Mouse (Mus musculus) fat pad, adult 2 months (tissue): ENCODE measurements around the gene Draxin.

Experiments
- DNase-seq: peaks from one replicate; pipeline ENCODE4 v3.0.0-alpha.2; 2011; ENCODE audit warnings: low read depth, low spot score; ENCODE audit errors: extremely low read depth

Gene Draxin

GRCm38 (mm10) chr4:148085131-148085906, 45.2 kb downstream of the Draxin start:
- DNase-seq, result no peak

GRCm38 (mm10) chr4:148084261-148084714, 46.2 kb downstream of the Draxin start:
- no peak for DNase-seq

DNA sequence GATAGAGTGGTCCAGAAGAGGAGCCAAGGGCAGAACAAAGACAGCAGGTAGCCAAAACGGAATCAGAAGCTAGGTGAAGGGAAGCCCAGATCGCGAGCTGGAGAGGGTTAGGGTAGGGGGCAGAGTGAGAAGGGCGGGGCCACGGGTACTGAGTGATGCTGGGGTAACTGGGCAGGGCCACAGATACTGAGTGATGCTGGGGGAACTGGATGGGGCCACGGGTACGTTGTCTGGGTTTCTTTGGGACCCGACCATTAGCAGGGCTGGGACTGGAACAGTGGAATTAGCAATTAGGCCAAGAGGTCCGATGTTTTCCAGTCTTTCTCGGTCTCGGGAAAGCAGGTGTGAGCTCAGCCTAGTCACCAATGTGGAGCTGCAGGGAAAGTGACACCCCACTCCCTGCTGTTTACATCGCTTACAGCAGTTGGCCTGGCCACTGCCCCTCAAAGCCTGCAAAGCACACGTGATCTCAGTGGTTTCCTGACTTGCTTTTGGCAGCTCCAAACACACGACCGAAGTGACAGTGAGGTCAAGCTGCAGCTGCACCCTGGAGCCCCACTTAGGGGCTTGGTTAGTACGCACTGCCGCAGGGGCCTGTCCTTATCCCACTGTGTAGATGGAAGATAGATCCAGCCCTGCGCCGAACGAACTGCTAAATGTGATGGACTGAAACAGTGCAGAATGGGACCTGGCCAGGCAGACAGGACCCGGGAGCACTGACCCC, 47.2 kb downstream of the Draxin start:
- no peak for DNase-seq

DNA sequence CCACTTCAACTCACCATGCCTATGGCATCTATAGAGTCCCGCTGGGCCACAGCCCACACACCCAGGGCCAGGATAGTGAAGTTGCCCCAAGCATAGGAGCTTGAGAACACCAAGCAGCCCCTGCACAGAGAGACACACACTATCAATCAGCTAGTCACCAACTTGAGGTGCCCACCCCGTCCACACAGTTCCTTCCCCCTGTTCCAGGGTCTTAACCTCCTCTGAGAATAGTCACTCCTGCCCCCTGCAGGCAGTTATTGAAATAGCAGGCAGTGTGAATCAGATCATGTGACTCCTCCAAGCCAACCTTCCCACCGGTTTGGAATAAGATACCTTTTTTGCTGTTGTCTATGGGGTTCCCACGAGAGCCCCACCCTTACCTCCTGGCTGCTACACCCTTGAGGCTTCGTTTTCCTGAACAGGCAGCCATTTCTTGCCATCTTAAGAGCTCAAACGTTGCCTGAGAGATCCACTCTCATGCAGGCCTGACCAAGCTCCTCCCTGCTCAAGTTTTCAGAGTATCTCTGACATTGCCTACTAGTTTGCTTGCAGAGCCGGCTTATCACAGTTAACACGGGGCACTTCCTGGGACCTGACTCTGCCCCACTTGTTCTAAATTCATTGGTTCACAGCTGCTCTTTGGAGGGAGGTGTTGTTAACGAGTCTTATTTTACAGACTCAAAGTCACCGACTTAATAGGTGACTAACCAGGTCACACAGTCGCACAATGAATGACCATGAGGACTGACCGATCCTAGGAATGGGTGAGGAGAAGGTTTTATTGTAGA, 48.0 kb downstream of the Draxin start:
- DNase-seq, result no peak

- DNase-seq, result no peak
These were observed 49.3 kb downstream of the Draxin start for GRCm38 (mm10) chr4:148081201-148081600.

- DNase-seq, result no peak
These were observed 49.9 kb downstream of the Draxin start for GRCm38 (mm10) chr4:148080597-148080973.

- DNase-seq, result no peak
These were observed 50.4 kb downstream of the Draxin start for GRCm38 (mm10) chr4:148079944-148080596.

DNA sequence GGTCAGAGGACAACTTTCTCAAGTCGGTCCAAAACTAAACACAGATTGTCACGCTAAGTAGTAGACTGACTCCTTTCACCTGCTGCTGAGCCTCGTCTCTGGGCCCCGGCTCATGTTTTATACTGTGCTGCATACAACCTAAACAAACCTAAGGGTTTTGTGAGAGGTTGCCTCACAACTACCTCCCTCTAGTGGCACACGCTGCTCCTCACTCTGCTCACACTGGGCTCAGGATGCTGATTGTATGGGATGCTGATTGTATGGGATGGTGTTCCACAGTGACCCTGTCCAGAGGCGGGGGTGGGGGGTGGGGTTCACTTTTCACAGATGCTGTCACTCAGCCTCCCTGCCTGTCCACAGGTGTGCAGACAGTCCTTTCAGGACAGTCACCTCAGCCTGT, 51.3 kb downstream of the Draxin start:
- DNase-seq, result no peak

DNA sequence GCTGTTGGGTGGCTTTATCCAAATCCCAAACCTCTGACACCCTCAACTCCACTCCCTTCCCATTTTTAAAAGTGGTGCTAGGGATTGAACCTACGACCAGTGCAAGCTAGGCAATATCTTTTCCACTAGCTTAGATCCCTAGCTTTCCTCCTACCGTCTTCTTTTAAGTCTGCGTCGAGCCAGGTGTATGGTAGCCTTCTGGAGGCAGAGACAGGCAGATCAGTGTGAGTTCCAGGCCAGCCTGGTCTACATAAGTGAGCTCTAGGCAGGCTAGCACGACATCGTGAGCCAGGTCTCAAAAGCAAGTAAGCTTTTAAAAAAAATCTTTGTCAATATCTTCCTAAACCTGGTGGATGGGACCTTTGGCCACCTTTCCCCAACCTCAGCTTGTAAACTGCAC, 54.6 kb downstream of the Draxin start:
- no peak for DNase-seq

- no peak for DNase-seq
These were observed 55.2 kb downstream of the Draxin start for GRCm38 (mm10) chr4:148075259-148075658.

- DNase-seq, result no peak
These were observed 55.8 kb downstream of the Draxin start for GRCm38 (mm10) chr4:148074521-148075189.

DNA sequence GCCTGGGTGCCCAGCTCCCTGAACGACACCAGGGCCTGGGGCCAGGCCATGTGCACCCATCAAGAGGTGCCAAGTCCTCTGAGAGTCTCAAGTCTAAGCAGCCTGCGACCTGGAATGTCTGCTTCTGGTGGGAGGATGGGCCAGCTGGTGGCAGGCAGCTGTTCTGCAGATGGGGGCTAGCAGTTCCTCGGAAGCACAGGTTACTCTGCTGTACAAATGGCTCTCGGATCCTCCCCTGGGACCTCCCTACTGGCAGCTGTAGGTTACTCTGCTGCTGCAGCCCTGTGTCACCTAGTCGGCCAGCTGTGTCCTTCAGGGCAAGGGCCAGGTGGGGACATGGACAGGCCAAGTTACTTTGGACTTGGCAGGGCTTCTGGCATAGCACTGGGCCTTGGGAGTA, 59.0 kb downstream of the Draxin start:
- no peak for DNase-seq

GRCm38 (mm10) chr4:148069602-148070218, 60.8 kb downstream of the Draxin start:
- no peak for DNase-seq

DNA sequence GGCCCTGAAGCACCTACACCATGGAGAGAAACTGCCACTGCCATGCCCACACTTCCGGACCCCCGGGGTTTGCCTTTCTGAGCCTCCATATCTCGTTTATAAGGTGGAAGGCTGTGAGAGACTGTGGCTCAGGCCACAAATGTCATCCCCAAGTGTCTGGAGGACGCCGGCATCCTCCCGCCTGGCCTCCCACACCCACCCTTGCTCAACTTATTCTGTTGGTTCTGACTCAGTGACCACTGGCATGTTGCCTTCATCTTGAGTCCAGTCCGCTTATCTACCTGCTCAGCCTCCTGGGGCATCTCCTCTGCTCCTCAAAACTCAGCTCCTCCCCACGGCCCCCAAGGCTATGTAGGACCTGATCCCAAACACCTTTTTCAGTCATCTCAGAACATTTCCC, 63.2 kb downstream of the Draxin start:
- no peak for DNase-seq

DNA sequence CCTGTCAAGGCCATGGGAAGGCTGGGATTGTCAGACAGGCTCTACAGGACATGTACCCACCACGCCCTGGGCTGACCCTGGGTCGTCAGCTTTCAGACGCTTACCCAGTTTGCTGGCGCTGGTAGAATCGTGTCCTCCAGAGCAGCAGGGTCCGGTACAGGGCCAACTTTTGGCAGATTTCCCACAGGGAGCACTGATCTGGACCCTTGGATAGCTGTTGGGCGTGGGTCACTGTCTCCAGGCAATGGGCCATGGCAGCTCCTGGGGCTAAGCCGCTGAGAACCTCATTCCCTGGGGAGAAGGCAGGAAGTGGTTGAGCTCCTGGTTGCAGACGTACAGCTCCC, 64.1 kb downstream of the Draxin start:
- no peak for DNase-seq

DNA sequence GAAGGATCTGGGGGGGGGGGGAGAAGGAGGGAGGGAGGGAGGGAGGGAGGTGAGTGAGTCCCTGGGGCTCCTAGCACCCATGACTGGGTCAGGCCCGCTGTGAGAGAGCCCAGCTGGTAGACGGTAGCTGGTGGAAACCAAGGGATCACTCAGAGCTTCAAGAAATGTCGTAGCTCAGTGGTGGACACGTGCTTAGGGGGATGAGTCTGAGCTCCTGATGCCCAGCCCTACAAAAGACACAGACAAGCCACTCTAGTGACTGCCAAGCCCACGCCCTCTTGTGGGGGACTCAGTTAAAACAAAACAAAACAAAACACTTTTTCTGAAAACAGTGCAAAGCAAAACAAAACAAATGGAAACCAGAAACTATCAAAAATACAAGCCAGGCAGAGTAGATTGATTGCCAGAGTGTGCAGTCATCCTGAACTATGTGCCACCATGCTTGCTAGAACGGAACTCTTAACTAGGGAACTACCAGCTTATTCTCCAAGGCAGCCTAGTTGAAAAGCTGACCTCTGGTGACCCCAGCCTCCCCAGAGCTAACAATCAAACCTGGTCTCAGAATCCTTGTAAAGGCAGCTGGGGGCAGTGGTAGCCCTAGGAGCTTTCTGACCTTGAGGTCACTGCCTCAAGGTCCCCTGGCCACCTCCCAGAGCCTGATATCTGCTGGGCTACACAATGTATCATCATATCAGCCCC, 64.6 kb downstream of the Draxin start:
- no peak for DNase-seq

DNA sequence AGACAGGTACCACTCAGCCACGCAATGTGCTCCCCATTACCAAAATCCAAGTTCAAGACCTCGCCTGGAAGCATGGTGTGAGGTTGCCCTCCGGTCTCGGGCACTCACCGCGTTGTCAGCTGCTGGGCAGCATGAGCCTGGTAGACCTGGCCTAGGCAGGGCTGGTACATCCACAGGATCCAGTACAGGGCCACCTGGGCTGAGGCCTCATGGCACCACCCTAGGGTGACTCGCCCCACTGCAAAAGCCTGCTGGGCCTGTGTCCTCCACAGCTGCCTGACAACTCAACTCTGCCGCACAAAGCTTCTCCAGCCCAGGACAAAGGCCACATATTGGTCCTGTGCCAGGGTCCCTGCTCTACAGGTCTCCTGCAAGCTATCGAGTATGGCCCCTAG, 69.4 kb downstream of the Draxin start:
- DNase-seq, result no peak

- no peak for DNase-seq
These were observed 70.1 kb downstream of the Draxin start for GRCm38 (mm10) chr4:148060120-148061085.

GRCm38 (mm10) chr4:148058993-148059392, 71.5 kb downstream of the Draxin start:
- DNase-seq, result no peak
